Mouse (Mus musculus): ENCODE results near the gene Stag2. TPM values are rescaled to one million over a fixed set of nuclear protein-coding genes. Genes with fewer than 3 reads are reported as not detected.

Gene Stag2
- polyA plus RNA-seq, 1 experiment, result 20.7 TPM

DNA sequence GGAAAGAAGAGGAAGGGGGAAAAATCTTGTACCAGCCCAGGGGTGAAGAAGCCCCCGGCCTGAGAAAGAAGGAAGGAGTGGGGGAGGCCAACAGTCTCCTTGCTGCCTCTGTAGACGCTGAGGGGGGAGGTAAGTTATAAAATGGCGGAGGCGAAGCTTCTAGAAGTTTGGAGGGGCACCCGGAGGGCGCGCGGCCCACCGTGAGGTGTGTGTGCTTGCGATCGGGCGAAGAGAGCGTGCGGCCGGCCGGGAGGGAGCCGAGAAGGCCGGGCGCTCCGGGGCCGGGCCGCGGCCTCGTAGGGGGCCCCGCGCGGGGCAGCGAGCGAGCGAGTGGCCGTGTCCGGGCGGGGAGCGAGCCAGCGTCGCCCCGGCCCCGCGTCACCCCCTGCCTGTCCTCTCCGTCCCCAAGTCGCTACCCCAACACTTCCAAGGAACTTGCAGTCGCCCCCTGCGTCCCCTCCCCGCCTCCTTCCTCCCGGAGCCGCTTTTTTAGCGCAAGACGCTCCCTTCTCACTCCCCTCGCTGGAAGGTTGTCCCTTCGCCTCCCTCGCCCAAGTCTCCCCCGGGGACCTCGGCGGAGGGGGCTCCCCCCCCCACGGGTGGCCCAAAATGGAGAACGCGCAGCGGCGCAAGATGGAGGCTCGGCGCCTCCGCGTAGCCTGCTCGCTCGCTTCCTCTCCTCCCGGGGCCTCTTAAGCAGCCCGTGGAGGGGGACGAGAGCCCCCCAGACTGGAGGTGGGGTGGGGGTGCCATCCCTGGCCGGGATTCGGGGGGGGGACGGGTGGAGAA lies 634 bp downstream of the Stag2 start:
- Histone ChIP-seq H3K4me3 (ENCODE audit: insufficient read depth, low read length) (peak overlapping the region; percentile 97), H3K4me1 (ENCODE audit: control insufficient read depth, insufficient read depth, low read length) (no peaks in the 10 kb centered on the region), H3K27ac (ENCODE audit: insufficient read depth, low read length) (peak overlapping the region; percentile 100)
- 0 out of 2 replicates have a peak, but pooled peaks have one; percentile 23 for TF ChIP-seq POLR2A (IDR thresholded peaks at IDR 0.05; ENCODE audit: extremely low read depth, insufficient read depth, low read length)
- no peak for TF ChIP-seq CTCF (IDR thresholded peaks at IDR 0.05; ENCODE audit: extremely low read depth, insufficient read depth, low read length)

DNA sequence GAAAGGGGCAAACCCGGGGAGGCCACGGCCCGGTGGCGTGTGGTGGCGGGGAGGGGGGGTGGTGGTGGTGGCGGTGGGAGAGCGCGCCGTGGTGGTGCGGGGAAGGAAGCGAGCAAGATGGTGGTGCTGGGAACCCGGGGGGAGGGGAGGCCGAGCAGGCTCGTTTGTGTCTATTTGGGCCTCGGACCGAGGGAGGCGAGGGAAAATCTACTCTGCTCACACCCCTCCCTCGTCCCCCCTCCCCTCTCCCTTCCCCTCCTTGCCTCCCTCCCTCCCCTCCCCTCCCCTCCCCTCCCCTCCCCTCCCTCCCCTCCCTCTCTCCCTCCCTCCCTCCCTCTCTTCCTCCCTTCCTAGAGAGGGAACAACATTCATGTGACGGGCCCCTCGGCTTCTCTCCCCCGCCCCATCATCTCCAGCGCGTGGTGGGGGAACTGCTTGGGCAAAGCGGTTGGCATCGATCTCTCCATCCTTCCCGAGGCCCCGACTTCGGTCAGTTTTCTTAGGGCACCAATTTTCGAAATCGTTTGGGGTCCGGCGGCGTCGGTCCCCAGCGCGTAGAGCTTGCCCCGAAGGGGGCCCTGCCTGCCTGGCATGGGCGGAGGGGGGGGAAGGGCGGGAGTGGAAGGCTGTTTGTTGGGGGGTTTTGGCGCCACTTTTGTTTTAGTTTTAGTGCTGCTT lies 1.4 kb downstream of the Stag2 start:
- Histone ChIP-seq H3K4me3 (ENCODE audit: insufficient read depth, low read length) (peak overlapping the region; percentile 97), H3K27ac (ENCODE audit: insufficient read depth, low read length) (peak overlapping the region; percentile 85), H3K4me1 (ENCODE audit: control insufficient read depth, insufficient read depth, low read length) (no peaks in the 10 kb centered on the region)
- TF ChIP-seq CTCF (IDR thresholded peaks at IDR 0.05; ENCODE audit: extremely low read depth, insufficient read depth, low read length), result no peak
- TF ChIP-seq POLR2A (IDR thresholded peaks at IDR 0.05; ENCODE audit: extremely low read depth, insufficient read depth, low read length), result peak; percentile 43; the same call in 1 of the 2 replicates

DNA sequence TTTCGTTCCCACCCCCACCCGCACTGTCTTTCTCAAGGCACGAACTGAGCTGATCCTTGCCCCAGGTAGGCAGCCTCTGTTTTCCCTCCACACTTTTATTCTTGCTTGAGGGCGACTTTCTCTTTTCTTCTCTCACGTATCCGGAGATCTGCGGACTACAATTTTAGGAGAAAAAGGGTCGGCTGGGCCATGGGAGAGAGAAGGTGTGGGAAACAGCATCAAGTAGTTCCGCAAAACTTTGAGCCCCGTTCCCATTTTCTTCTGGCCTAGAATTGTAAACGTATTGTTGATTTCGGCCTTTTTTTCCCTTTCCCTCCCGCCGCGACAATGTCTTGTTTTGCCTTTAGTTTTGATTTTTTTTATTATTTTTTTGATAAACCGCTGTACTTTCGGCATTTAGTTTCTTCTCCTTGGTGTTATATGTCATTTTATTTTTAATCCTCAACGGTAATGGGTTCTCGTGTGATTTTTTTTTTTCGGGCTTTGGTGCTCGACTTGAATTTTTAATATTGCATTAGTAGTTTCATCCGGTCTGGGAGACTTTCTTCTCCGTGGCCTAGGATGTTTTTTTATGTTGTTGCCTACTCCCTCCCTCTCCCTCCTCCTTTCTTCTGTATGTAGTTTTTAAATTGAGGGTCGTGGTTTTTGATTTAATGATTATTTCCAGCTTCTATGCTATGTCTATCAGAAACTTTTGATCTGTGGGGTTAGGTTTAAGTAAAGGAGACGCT lies 2.1 kb downstream of the Stag2 start:
- H3K4me3 ChIP-seq (ENCODE audit: insufficient read depth, low read length), result peak overlapping the region; percentile 97

DNA sequence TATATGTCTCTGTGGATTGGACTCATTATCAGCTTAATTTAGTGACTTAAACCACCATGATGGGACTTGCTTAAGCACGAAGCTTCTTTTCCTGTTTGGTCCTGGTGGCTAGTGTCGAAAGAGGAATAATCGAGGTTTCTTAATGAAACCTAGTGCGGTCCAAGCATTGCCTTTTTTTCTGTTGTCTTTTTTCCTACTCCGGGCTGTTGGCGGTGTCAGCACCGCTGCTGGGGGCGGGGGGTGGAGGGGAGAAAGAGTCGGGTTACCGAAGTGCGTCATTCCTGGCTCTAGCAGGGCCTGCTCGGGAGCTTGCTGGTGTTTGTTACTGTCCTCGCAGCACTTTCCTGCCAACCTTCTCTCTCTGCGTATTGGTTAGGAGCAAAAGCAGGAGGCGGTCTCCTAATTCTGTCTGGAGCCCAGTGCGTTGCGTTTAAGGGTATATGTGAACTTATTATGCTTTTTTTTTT lies 2.8 kb downstream of the Stag2 start:
- TF ChIP-seq POLR2A (IDR thresholded peaks at IDR 0.05; ENCODE audit: extremely low read depth, insufficient read depth, low read length) (peak; percentile 57), CTCF (IDR thresholded peaks at IDR 0.05; ENCODE audit: extremely low read depth, insufficient read depth, low read length) (no peak)
- Histone ChIP-seq H3K4me3 (ENCODE audit: insufficient read depth, low read length) (peak overlapping the region; percentile 97), H3K27ac (ENCODE audit: insufficient read depth, low read length) (peak overlapping the region; percentile 89), H3K4me1 (ENCODE audit: control insufficient read depth, insufficient read depth, low read length) (no peaks in the 10 kb centered on the region)

More for the DNA sequence above, 2.1 kb downstream of the Stag2 start:
- Histone ChIP-seq H3K27ac (ENCODE audit: insufficient read depth, low read length) (peak overlapping the region; percentile 89), H3K4me1 (ENCODE audit: control insufficient read depth, insufficient read depth, low read length) (no peaks in the 10 kb centered on the region)
- TF ChIP-seq CTCF (IDR thresholded peaks at IDR 0.05; ENCODE audit: extremely low read depth, insufficient read depth, low read length) (no peak), POLR2A (IDR thresholded peaks at IDR 0.05; ENCODE audit: extremely low read depth, insufficient read depth, low read length) (no peak)

DNA sequence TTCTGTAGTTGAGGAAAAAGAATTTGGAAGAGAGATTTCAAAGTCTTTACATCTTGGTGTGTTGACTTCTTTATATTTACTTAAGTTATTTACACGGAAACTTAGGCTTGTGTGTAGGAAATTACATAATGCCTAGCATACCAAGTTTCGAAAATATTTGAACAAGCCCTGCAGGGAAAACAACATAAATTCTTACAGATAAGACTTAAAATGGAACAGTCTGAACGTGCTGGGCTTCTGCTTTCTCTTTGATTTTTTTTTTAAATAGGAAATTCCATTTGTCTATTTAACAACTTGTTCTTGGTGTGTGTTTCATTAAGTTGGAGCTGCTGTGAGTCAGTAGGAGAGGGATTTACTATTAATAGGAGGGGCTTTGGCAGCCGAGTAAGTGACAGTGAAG lies 3.9 kb downstream of the Stag2 start:
- no peak for TF ChIP-seq POLR2A (IDR thresholded peaks at IDR 0.05; ENCODE audit: extremely low read depth, insufficient read depth, low read length)
- no peak for TF ChIP-seq CTCF (IDR thresholded peaks at IDR 0.05; ENCODE audit: extremely low read depth, insufficient read depth, low read length)
- H3K27ac ChIP-seq (ENCODE audit: insufficient read depth, low read length), result no peak overlapping the region
- H3K4me3 ChIP-seq (ENCODE audit: insufficient read depth, low read length), result no peak overlapping the region; the same call in 1 of the 2 replicates
- no peaks in the 10 kb centered on the region for H3K4me1 ChIP-seq (ENCODE audit: control insufficient read depth, insufficient read depth, low read length)

DNA sequence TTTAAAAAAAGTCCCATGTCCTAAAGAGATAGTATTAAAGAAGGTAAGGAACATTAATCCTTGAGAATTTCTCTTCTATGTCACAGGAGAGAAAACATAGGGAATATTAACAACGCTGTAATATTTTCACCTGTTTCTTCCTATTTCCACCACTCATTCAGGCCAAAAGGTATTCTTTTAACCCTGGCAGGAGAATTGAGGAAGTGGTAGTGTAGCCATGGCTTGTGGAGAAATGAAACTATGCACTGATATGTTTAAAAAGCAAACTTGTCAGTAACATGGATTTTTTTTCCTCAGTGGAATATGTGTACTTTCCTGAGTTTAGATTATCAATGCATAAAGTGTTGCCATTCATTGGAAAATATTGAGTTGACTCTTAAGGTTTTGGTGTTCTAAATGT lies 16.3 kb downstream of the Stag2 start:
- Histone ChIP-seq H3K4me1 (ENCODE audit: control insufficient read depth, insufficient read depth, low read length) (no peaks in the 10 kb centered on the region), H3K27ac (ENCODE audit: insufficient read depth, low read length) (no peak overlapping the region), H3K4me3 (ENCODE audit: insufficient read depth, low read length) (no peak overlapping the region)
- TF ChIP-seq POLR2A (IDR thresholded peaks at IDR 0.05; ENCODE audit: extremely low read depth, insufficient read depth, low read length) (no peak), CTCF (IDR thresholded peaks at IDR 0.05; ENCODE audit: extremely low read depth, insufficient read depth, low read length) (no peak)

DNA sequence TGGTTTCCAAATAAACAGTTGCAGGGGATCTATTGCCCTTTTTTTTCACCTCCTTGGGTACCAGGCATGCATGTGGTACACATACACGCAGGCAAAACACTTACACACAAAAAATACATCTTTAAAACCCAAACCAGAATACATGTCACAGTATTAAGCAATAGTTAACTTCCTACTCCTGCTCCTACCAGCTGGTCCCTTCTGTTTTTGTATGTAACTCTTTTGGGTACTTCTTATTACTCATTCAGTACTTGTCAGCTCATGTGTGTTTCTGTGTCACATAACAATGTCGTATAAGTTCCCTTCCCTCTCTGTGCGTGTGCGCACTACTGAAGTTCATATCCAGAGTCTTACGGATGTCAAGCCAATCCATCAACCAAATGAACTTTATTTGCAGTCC lies 21.7 kb downstream of the Stag2 start:
- Histone ChIP-seq H3K4me3 (ENCODE audit: insufficient read depth, low read length) (no peak overlapping the region), H3K4me1 (ENCODE audit: control insufficient read depth, insufficient read depth, low read length) (no peaks in the 10 kb centered on the region), H3K27ac (ENCODE audit: insufficient read depth, low read length) (no peak overlapping the region)
- TF ChIP-seq POLR2A (IDR thresholded peaks at IDR 0.05; ENCODE audit: extremely low read depth, insufficient read depth, low read length) (no peak), CTCF (IDR thresholded peaks at IDR 0.05; ENCODE audit: extremely low read depth, insufficient read depth, low read length) (no peak)

DNA sequence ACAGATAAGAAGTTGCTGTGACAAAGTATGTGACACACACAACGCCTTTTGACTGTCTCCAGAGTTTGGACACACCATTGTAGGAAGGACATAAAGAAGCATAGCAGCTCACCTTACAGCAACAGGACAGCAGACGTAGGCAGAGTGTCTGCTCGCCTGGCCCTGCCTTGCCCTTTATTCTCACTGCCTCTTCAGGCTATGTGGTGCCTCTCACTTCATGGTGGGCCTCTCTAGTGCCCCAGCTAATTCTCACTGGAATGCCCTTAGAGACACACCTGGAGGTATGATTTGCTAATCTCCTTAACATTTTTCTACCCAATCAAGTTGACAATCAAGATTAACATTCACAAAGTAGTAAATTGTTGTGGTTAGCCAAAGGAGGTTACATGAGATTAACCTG lies 38.5 kb downstream of the Stag2 start:
- Histone ChIP-seq H3K4me3 (ENCODE audit: insufficient read depth, low read length) (no peak overlapping the region), H3K27ac (ENCODE audit: insufficient read depth, low read length) (no peak overlapping the region), H3K4me1 (ENCODE audit: control insufficient read depth, insufficient read depth, low read length) (no peaks in the 10 kb centered on the region)
- no peak for TF ChIP-seq CTCF (IDR thresholded peaks at IDR 0.05; ENCODE audit: extremely low read depth, insufficient read depth, low read length)

DNA sequence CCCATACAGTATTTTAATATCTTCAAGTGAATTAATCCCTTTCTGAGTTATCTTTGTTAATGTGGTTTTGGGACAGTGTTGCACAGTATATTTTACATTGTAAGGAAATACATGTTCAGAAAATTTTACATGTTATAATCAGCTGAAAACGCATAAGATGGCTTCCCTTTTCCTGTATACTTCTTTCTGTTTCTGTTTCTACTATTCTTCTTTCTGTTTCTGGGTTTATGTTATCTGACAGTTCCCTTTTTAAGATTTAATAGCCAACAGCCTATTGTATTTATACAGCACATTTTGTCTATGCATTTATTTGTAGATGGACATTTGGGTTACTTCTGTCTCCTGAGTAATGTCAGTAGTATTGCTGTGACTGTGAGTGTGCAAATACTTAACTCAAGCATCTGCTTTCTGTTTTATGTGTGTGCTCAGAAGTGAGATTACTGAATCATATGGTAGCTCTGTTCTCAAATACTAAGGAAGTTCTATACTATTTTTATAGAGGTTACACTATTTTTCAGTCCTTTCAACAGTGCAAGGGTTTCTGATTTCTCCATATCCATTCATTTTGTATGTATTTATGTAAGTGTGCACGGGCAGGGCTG lies 39.8 kb downstream of the Stag2 start:
- no peaks in the 10 kb centered on the region for H3K4me1 ChIP-seq (ENCODE audit: control insufficient read depth, insufficient read depth, low read length)
- no peak overlapping the region for H3K4me3 ChIP-seq (ENCODE audit: insufficient read depth, low read length)
- TF ChIP-seq POLR2A (IDR thresholded peaks at IDR 0.05; ENCODE audit: extremely low read depth, insufficient read depth, low read length) (no peak), CTCF (IDR thresholded peaks at IDR 0.05; ENCODE audit: extremely low read depth, insufficient read depth, low read length) (no peak)
- no peak overlapping the region for H3K27ac ChIP-seq (ENCODE audit: insufficient read depth, low read length)
